Mouse (Mus musculus): ENCODE data around the gene Syndig1l. TPM values are rescaled to one million over a fixed set of nuclear protein-coding genes. Genes with fewer than 3 reads are reported as not detected.

Gene Syndig1l
- polyA plus RNA-seq, 1 experiment from 2014 or later: 0.07 TPM

DNA sequence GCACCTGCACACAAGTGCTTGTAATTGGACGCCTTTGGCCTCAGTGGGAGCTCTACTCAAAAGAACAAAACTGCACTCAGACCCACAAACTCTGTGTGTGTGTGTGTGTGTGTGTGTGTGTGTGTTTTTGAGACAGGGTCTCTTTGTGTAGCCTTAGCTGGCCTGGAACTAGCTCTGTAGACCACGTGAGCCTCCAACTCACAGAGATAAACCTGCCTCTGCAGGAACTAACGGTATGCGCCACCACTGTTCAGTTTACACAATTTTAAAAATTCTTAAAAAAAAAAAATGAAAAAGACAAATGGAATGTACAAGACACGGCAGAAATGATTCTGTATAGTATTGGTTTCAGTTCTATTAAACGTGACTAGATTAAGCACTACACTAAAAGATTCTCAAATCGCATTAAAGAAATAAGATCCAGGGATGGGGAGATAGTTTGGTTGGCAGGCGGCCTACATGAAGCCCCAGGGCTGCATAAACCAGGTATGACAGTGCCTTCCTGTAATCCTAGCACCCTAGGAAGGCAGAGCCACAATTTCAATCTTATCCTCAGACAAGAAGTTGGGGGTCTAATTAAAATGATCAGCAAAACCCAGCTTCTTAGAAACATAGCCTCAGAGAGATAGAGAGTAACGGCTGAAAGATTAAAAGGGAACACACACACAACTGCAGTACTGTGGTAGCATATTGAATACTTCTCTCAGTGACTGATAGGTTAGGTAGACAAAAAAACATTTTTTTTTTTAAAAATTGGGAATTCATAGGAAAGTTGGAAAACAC lies 20.0 kb upstream of the Syndig1l start:
- no peaks in the 10 kb centered on the region for H3K36me3 ChIP-seq (ENCODE audit: control insufficient read depth, insufficient read depth, low read length)
- H3K27ac ChIP-seq (replicated peaks; ENCODE audit: low read depth, low read length): no peak overlapping the region
- DNase-seq (ENCODE audit: low spot score) (no peak), ATAC-seq (ENCODE audit: low read depth) (no peak)
- no peak overlapping the region for H3K4me2 ChIP-seq (ENCODE audit: low read depth, low read length)
- H3K4me1 ChIP-seq (ENCODE audit: control insufficient read depth, insufficient read depth, low read length): no peaks in the 10 kb centered on the region
- no peak overlapping the region for H3K9ac ChIP-seq (ENCODE audit: low read depth, low read length)
- no peak overlapping the region for H3K4me3 ChIP-seq (ENCODE audit: low read depth, low read length)
- H3K27me3 ChIP-seq (replicated peaks; ENCODE audit: control insufficient read depth, insufficient read depth, low read length): no peaks in the 10 kb centered on the region
- no peaks in the 10 kb centered on the region for H3K9me3 ChIP-seq (ENCODE audit: control insufficient read depth, low read length)
- WGBS: 77% methylated on average over 9 of the region's 9 CpGs

DNA sequence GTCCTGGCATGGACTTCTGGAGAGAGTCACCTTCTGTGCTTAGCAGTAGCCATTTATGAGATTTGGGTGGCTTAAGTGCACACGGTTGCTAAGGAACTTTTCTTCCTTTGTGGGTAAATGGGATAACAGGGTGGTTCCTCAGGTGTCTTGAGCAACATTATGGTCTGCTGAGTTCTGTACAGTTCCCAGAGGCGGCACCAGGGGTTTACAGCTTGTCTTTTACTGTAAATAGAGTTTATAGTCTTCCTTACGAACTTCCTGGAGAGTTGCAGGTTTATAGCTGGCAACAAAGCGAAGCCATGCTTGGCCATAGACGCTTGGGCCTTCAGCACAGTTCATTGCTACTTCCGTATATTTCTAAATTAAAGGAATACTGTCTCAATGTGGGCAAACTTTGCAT lies 15.9 kb upstream of the Syndig1l start:
- H3K27ac ChIP-seq (replicated peaks; ENCODE audit: low read depth, low read length): no peak overlapping the region
- ATAC-seq (ENCODE audit: low read depth): no peak
- H3K9ac ChIP-seq (ENCODE audit: low read depth, low read length): no peak overlapping the region
- H3K36me3 ChIP-seq (ENCODE audit: control insufficient read depth, insufficient read depth, low read length): no peaks in the 10 kb centered on the region
- no peaks in the 10 kb centered on the region for H3K27me3 ChIP-seq (replicated peaks; ENCODE audit: control insufficient read depth, insufficient read depth, low read length)
- H3K9me3 ChIP-seq (ENCODE audit: control insufficient read depth, low read length): no peaks in the 10 kb centered on the region
- no peak for DNase-seq (ENCODE audit: low spot score)
- no peaks in the 10 kb centered on the region for H3K4me1 ChIP-seq (ENCODE audit: control insufficient read depth, insufficient read depth, low read length)
- WGBS: 83% methylated on average over 6 of the region's 6 CpGs
- no peak overlapping the region for H3K4me3 ChIP-seq (ENCODE audit: low read depth, low read length)
- no peak overlapping the region for H3K4me2 ChIP-seq (ENCODE audit: low read depth, low read length)

DNA sequence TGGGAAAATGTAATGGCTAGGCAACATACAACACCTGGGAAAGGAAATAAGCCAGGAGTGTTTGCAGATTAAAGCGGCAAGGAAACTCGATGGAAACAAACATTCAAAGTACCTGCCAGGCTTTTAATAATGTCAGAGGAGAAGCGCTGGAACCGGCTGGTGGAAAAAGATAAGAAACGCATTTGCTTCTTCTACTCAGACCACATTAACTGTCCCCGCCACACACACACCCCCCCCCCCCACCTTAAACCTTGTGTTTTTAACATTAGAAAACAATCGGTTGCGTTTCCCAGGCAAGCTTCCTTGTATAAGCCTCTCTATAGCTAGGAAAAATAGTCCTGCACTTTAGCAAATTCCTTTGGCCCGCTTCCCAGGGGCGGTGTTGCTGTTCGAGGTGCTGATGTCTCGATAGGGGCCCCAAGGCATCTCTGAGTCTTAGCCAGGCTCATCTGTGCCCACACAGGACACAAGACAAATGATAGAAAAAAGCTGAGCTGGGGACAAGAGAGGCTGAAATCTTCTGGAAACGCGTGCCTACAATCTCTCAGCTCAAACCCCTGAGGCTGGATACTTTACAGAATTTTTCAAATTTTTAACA lies 11.3 kb upstream of the Syndig1l start:
- Histone ChIP-seq H3K4me2 (ENCODE audit: low read depth, low read length) (no peak overlapping the region), H3K9ac (ENCODE audit: low read depth, low read length) (no peak overlapping the region), H3K27ac (replicated peaks; ENCODE audit: low read depth, low read length) (no peak overlapping the region), H3K4me1 (ENCODE audit: control insufficient read depth, insufficient read depth, low read length) (no peaks in the 10 kb centered on the region), H3K27me3 (replicated peaks; ENCODE audit: control insufficient read depth, insufficient read depth, low read length) (no peaks in the 10 kb centered on the region), H3K9me3 (ENCODE audit: control insufficient read depth, low read length) (no peaks in the 10 kb centered on the region), H3K36me3 (ENCODE audit: control insufficient read depth, insufficient read depth, low read length) (no peaks in the 10 kb centered on the region), H3K4me3 (ENCODE audit: low read depth, low read length) (no peak overlapping the region)
- ATAC-seq (ENCODE audit: low read depth): no peak
- DNase-seq (ENCODE audit: low spot score): peak; percentile 72
- WGBS: 25% methylated on average over 14 of the region's 14 CpGs

DNA sequence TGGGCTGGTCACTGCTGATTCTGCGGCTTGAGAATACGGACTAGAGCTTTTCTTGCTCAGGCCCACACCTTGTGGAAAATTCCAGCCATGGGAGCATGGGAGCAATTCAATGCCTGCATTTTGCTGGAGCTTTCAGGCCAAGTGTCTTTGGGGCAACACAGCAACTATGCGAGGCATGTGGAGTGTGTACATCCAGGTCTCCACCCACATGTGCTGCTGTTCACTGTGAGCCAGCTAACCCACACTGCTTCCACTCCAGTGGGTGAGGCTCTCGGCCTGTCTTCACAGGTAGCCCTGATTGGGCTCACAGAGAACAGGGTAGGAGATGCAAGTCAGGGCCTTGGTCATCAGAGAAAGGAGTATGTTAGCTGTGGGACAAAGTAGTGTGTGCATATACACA lies 9.2 kb upstream of the Syndig1l start:
- Histone ChIP-seq H3K4me1 (ENCODE audit: control insufficient read depth, insufficient read depth, low read length) (no peaks in the 10 kb centered on the region), H3K9me3 (ENCODE audit: control insufficient read depth, low read length) (no peaks in the 10 kb centered on the region), H3K9ac (ENCODE audit: low read depth, low read length) (no peak overlapping the region), H3K36me3 (ENCODE audit: control insufficient read depth, insufficient read depth, low read length) (no peaks in the 10 kb centered on the region), H3K4me3 (ENCODE audit: low read depth, low read length) (no peak overlapping the region), H3K4me2 (ENCODE audit: low read depth, low read length) (no peak overlapping the region), H3K27me3 (replicated peaks; ENCODE audit: control insufficient read depth, insufficient read depth, low read length) (no peaks in the 10 kb centered on the region), H3K27ac (replicated peaks; ENCODE audit: low read depth, low read length) (no peak overlapping the region)
- DNase-seq (ENCODE audit: low spot score) (no peak), ATAC-seq (ENCODE audit: low read depth) (no peak)
- 82% methylated on average over 4 of the region's 4 CpGs for WGBS

DNA sequence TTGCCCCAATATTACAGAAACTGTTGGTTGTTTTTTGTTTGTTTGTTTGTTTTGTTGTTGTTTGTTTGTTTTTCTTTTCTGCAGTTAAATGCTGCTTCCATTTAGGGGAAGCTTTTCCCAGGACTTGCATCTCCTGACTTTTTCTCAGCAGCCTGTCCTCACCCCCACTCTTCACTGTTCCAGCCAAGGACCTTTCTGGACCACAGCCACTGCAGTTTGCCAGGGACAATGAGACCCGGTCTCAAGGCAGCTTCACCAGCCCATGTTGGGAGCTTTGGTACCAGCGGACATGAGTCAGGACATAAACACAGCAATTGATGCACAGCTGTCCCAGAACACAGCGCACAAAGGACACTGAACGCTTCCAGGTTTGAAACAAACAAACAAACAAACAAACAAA lies 8.3 kb upstream of the Syndig1l start:
- DNase-seq (ENCODE audit: low spot score) (no peak), ATAC-seq (ENCODE audit: low read depth) (no peak)
- WGBS: 66% methylated on average over 4 of the region's 4 CpGs
- H3K4me2 ChIP-seq (ENCODE audit: low read depth, low read length): no peak overlapping the region
- no peak overlapping the region for H3K4me3 ChIP-seq (ENCODE audit: low read depth, low read length)
- H3K36me3 ChIP-seq (ENCODE audit: control insufficient read depth, insufficient read depth, low read length): no peaks in the 10 kb centered on the region
- no peak overlapping the region for H3K9ac ChIP-seq (ENCODE audit: low read depth, low read length)
- no peaks in the 10 kb centered on the region for H3K27me3 ChIP-seq (replicated peaks; ENCODE audit: control insufficient read depth, insufficient read depth, low read length)
- no peaks in the 10 kb centered on the region for H3K4me1 ChIP-seq (ENCODE audit: control insufficient read depth, insufficient read depth, low read length)
- no peak overlapping the region for H3K27ac ChIP-seq (replicated peaks; ENCODE audit: low read depth, low read length)
- H3K9me3 ChIP-seq (ENCODE audit: control insufficient read depth, low read length): no peaks in the 10 kb centered on the region

DNA sequence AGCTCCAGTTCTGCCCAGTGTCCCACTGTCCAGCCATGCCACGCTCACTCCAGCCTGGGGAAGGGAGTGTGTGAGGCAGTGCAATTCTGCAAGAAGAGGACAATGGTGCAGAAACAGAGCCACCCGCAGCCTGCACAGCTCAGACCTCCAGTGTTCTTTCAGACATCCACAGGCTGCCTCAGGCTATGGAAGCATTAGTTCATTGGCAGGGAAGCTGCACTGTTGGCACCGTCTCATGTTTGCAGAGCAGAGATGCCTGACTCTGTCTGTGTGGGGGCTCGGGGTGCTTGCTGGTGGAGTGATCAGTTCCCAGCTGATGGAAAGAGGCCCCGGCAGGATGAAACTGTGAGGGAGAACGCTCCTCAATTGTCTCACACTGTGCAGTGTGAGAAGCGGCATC lies 4.0 kb upstream of the Syndig1l start:
- Histone ChIP-seq H3K4me2 (ENCODE audit: low read depth, low read length) (no peak overlapping the region), H3K4me3 (ENCODE audit: low read depth, low read length) (no peak overlapping the region), H3K9ac (ENCODE audit: low read depth, low read length) (no peak overlapping the region), H3K9me3 (ENCODE audit: control insufficient read depth, low read length) (no peaks in the 10 kb centered on the region), H3K36me3 (ENCODE audit: control insufficient read depth, insufficient read depth, low read length) (no peaks in the 10 kb centered on the region), H3K27ac (replicated peaks; ENCODE audit: low read depth, low read length) (no peak overlapping the region), H3K4me1 (ENCODE audit: control insufficient read depth, insufficient read depth, low read length) (no peaks in the 10 kb centered on the region), H3K27me3 (replicated peaks; ENCODE audit: control insufficient read depth, insufficient read depth, low read length) (peaks cover 26% of the 10 kb centered on the region)
- ATAC-seq (ENCODE audit: low read depth) (no peak), DNase-seq (ENCODE audit: low spot score) (peak; percentile 23)
- WGBS: 57% methylated on average over 7 of the region's 7 CpGs

DNA sequence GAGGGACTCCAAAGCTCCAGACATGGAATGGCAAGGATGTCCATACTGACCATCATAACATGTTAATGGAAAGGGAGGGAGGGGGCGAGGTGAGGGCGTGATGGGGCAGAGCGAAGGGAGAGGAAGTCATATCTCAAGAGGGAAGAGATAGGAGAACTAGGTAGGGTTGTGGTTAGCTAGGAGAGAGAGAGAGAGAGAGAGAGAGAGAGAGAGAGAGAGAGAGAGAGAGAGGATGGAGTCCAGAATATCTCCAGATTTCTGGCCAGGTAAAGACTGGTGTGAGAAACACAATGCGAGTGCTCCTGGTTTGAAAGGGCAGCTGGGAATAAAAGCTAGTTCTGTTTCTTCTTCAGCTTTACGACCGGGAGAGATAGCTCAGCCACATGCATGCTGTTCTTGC lies 6.5 kb downstream of the Syndig1l start:
- Histone ChIP-seq H3K4me1 (ENCODE audit: control insufficient read depth, insufficient read depth, low read length) (no peaks in the 10 kb centered on the region), H3K27ac (replicated peaks; ENCODE audit: low read depth, low read length) (no peak overlapping the region), H3K4me3 (ENCODE audit: low read depth, low read length) (no peak overlapping the region), H3K9ac (ENCODE audit: low read depth, low read length) (no peak overlapping the region), H3K4me2 (ENCODE audit: low read depth, low read length) (no peak overlapping the region), H3K27me3 (replicated peaks; ENCODE audit: control insufficient read depth, insufficient read depth, low read length) (peaks cover 5% of the 10 kb centered on the region), H3K9me3 (ENCODE audit: control insufficient read depth, low read length) (no peaks in the 10 kb centered on the region), H3K36me3 (ENCODE audit: control insufficient read depth, insufficient read depth, low read length) (no peaks in the 10 kb centered on the region)
- 84% methylated on average over 6 of the region's 6 CpGs for WGBS
- no peak for DNase-seq (ENCODE audit: low spot score)
- ATAC-seq (ENCODE audit: low read depth): no peak

DNA sequence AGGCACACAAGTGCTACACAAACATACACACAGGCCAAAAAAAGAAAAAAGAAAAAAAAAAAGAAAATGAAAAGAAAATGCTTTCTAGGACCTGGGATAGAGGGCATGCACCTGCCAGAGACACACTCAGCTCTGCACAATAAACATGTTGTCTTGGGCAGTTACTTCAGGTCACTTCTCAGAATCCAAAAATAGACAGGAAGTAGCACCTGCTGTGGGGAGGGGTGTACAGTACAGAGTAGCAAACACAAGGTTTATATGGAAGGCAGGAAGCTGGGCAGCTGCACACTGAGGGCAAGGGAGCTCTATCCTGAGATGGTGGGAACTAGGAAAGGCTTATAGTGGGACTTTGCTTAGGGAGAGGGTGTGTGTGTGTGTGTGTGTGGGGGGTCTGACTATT lies 7.3 kb downstream of the Syndig1l start:
- Histone ChIP-seq H3K36me3 (ENCODE audit: control insufficient read depth, insufficient read depth, low read length) (no peaks in the 10 kb centered on the region), H3K27ac (replicated peaks; ENCODE audit: low read depth, low read length) (no peak overlapping the region), H3K27me3 (replicated peaks; ENCODE audit: control insufficient read depth, insufficient read depth, low read length) (no peaks in the 10 kb centered on the region), H3K9me3 (ENCODE audit: control insufficient read depth, low read length) (no peaks in the 10 kb centered on the region), H3K4me2 (ENCODE audit: low read depth, low read length) (no peak overlapping the region), H3K4me1 (ENCODE audit: control insufficient read depth, insufficient read depth, low read length) (no peaks in the 10 kb centered on the region), H3K4me3 (ENCODE audit: low read depth, low read length) (no peak overlapping the region), H3K9ac (ENCODE audit: low read depth, low read length) (no peak overlapping the region)
- no peak for ATAC-seq (ENCODE audit: low read depth)
- no peak for DNase-seq (ENCODE audit: low spot score)

DNA sequence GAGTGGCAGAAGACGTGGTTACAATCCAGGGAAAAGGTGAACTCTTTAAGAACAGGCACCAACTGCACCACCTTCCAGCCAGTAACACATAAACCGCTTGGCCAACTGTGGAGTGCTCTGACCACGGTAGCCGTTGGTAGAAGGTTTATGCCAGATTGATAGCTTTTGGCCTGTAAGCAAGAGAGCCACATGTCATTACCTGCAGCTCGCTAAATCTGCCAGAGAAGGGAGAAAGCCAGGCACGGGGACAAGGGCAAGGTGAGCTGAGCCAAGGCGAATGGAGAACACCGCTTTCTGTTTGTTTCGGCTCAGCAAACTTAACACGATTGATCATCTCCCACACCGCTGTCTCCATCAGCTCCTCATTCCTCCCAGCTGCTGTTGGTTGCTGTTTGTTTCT lies 9.6 kb downstream of the Syndig1l start:
- 85% methylated on average over 11 of the region's 11 CpGs for WGBS
- no peaks in the 10 kb centered on the region for H3K36me3 ChIP-seq (ENCODE audit: control insufficient read depth, insufficient read depth, low read length)
- H3K4me1 ChIP-seq (ENCODE audit: control insufficient read depth, insufficient read depth, low read length): no peaks in the 10 kb centered on the region
- no peak overlapping the region for H3K27ac ChIP-seq (replicated peaks; ENCODE audit: low read depth, low read length)
- no peak overlapping the region for H3K9ac ChIP-seq (ENCODE audit: low read depth, low read length)
- DNase-seq (ENCODE audit: low spot score) (no peak), ATAC-seq (ENCODE audit: low read depth) (no peak)
- no peak overlapping the region for H3K4me3 ChIP-seq (ENCODE audit: low read depth, low read length)
- no peaks in the 10 kb centered on the region for H3K9me3 ChIP-seq (ENCODE audit: control insufficient read depth, low read length)
- H3K27me3 ChIP-seq (replicated peaks; ENCODE audit: control insufficient read depth, insufficient read depth, low read length): no peaks in the 10 kb centered on the region
- H3K4me2 ChIP-seq (ENCODE audit: low read depth, low read length): no peak overlapping the region

All from embryonic facial prominence, embryonic 14.5 days (tissue).